Mouse (Mus musculus): ENCODE results near the gene Tmc7. TPM values are rescaled to one million over a fixed set of nuclear protein-coding genes. Genes with fewer than 3 reads are reported as not detected.

Tmc7 gene
- 1.3 and 1.5 TPM in 2 replicates for polyA plus RNA-seq (2012; rRNA removed)

DNA sequence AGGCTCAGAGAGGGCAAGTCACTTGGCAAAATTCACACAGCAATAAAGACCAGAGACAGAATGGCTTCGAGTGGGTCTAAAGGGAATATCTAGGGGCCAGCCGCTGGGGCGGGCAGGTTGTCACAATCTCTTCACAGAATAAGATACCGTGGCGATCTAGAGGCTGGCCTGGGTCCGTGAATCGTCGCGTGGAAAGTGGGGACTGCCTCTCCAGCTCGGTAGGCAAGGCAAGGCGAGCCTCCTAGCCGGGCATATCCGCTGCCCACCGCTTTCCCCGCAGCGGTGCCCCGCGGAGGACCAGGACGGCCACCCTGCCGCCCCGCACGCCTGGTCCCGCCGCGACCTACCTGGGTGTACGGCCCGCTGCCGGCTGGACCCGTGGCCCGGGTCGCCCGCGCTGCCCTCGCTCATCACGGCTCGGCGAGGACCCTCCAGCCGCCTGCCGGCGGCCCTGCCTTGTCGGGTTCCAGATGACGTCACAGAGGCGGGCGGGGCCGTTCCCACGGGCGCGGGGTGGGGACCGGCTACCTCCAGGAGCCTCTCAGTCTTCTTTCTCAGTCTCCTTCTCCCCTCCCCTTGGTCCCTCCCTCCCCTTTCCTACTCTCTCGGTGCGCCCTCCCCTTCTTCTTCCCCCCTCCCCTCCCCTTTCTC lies at the start of gene Tmc7:
Tmc7 (minus strand) TSS at position 480 of the 651 bp plus-strand sequence.
- DNase-seq, result peak; percentile 73
- no peak for TF ChIP-seq CTCF (IDR thresholded peaks at IDR 0.05; ENCODE audit: insufficient read depth, low read length)
- TF ChIP-seq POLR2A (IDR thresholded peaks at IDR 0.05; ENCODE audit: borderline replicate concordance, extremely low read depth, low read depth, low read length), result no peak
- peak within 1 kb of the TSS; percentile 56 for H3K4me3 ChIP-seq (replicated peaks; ENCODE audit: extremely low read depth, low read depth, low read length)
- no peaks in the 10 kb centered on the region for H3K4me1 ChIP-seq (ENCODE audit: control insufficient read depth, insufficient read depth, low read length)
- 1% methylated on average over 50 of the region's 51 CpGs for WGBS

DNA sequence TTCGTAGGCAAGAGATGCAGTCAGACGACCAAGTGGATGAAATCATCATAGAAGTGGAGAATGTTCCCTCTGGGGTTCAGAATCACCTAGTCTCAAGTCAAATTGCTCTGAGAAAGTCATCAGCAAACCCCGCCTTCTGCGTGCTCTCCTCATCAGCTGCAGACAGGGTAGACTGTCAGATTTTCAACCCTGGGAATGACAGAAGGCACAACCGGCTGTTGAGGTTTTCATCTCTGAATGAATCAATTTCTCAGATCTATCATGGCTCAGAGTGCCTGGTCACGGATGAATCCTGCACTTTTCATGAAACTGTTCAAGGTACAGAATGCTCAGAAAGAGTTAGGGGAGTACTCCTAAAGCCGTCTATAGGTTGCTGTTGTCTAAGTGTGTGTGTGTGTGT lies 49.4 kb upstream of the Tmc7 start:
- no peak for DNase-seq
- TF ChIP-seq POLR2A (IDR thresholded peaks at IDR 0.05; ENCODE audit: borderline replicate concordance, extremely low read depth, low read depth, low read length) (no peak), CTCF (IDR thresholded peaks at IDR 0.05; ENCODE audit: insufficient read depth, low read length) (no peak)
- Histone ChIP-seq H3K4me3 (replicated peaks; ENCODE audit: extremely low read depth, low read depth, low read length) (no peak overlapping the region), H3K4me1 (ENCODE audit: control insufficient read depth, insufficient read depth, low read length) (no peaks in the 10 kb centered on the region)
- WGBS, result 80% methylated on average over 7 of the region's 7 CpGs

DNA sequence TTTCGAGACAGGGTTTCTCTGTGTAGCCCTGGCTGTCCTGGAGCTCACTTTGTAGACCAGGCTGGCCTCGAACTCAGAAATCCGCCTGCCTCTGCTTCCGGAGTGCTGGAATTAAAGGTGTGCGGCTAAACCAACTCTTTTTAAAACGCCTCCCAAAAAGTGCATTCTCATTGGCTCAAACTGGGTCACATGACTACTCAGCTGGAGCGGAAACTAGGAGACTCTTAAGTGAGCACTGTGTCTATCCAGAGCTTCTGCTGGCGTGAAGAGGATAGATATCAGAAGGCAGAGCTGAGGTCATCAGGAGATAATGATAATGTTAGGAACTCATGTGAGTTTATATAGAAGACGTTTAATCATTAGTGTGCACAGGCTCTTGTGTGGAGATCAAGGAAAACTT lies 48.6 kb upstream of the Tmc7 start:
- H3K4me3 ChIP-seq (replicated peaks; ENCODE audit: extremely low read depth, low read depth, low read length), result no peak overlapping the region
- TF ChIP-seq POLR2A (IDR thresholded peaks at IDR 0.05; ENCODE audit: borderline replicate concordance, extremely low read depth, low read depth, low read length) (no peak), CTCF (IDR thresholded peaks at IDR 0.05; ENCODE audit: insufficient read depth, low read length) (no peak)
- no peak for DNase-seq
- 74% methylated on average over 9 of the region's 9 CpGs for WGBS
- no peaks in the 10 kb centered on the region for H3K4me1 ChIP-seq (ENCODE audit: control insufficient read depth, insufficient read depth, low read length)

DNA sequence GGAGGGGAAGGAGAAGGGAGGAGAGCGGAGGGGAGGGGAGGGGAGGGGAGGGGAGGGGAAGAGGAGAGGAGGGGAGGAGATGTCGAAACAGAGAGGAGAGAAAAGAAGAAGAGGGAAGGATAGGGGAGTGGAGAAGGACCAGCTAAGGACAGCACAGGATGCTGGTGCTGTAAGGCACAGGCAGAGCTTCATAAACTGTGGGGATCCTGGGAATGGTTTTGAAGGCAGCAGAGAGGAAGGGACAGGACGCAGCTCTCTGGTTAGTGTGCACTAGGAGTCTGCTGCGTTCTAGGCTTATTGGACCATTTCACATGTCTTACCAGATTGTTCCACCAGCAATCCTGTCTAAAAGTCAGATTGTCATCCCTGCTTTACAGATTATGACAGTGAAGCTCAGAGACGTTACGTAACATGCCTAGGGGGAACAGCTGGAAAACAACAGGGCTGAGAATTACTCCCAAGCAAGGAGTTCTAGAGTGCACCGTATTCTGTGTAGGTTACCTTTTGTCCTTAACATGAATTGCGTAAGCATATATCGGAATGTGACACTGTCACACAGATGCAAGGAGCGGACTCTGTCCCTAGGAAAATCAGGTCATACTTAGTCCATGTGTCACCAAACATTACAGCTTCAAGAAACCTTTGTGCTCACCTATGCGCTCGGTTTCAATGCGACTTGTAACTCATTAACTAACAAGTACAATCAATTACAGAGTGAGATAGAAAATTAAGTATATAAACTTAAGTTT lies 43.2 kb upstream of the Tmc7 start:
- H3K4me1 ChIP-seq (ENCODE audit: control insufficient read depth, insufficient read depth, low read length), result no peaks in the 10 kb centered on the region
- TF ChIP-seq POLR2A (IDR thresholded peaks at IDR 0.05; ENCODE audit: borderline replicate concordance, extremely low read depth, low read depth, low read length) (no peak), CTCF (IDR thresholded peaks at IDR 0.05; ENCODE audit: insufficient read depth, low read length) (no peak)
- DNase-seq, result no peak
- 73% methylated on average over 12 of the region's 13 CpGs for WGBS
- H3K4me3 ChIP-seq (replicated peaks; ENCODE audit: extremely low read depth, low read depth, low read length), result no peak overlapping the region

DNA sequence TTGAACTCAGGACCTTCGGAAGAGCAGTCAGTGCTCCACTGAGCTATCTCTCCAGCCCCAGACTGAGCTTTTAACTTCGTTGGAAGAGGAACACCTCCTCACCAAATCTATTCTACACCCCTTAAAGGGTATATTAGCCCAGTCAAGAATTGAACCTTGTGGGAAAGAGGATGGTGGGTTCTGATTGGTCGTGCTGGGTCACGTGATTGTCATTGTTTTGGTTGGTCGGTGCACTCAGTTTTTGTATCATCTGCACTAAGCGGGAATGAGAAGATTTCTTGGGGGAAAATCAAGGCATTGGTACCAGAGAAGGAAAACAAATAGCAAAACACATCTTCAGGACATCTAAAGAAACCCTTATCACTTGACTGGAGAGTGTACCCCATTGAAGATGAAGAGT lies 36.6 kb upstream of the Tmc7 start:
- WGBS, result 77% methylated on average over 6 of the region's 6 CpGs
- Histone ChIP-seq H3K4me1 (ENCODE audit: control insufficient read depth, insufficient read depth, low read length) (no peaks in the 10 kb centered on the region), H3K4me3 (replicated peaks; ENCODE audit: extremely low read depth, low read depth, low read length) (no peak overlapping the region)
- TF ChIP-seq POLR2A (IDR thresholded peaks at IDR 0.05; ENCODE audit: borderline replicate concordance, extremely low read depth, low read depth, low read length), result no peak
- no peak for TF ChIP-seq CTCF (IDR thresholded peaks at IDR 0.05; ENCODE audit: insufficient read depth, low read length)
- no peak for DNase-seq

DNA sequence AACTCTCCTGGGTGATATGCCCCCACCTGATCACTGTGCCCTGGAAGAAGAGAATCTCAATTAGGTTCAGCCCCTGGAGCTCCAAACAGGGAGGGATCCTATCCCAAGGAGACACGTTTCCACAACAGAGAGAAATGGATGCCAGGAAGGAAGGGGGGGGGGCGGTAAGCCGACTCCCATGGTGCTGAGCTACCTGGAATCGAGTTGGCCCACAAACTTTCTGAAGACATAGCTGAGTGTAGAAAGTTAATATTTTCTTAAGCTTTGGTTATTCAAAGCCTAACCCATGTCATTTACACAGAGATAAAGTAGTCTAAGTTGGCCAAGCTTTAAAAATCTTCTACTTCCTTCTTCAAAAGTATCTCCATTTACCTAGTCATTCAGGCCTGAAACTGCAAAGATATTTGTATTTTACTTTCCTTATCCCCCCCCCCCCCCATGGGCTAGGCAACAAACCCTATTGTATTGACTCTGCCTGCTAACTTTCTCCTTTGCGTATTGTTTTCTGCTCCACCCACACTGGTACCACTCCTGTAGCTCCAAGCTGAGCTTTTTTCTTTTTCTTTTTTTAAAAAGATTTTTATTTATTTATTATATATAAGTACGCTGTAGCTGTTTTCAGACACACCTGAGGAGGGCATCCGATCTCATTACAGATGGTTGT lies 35.8 kb upstream of the Tmc7 start:
- no peak for TF ChIP-seq CTCF (IDR thresholded peaks at IDR 0.05; ENCODE audit: insufficient read depth, low read length)
- no peak for TF ChIP-seq POLR2A (IDR thresholded peaks at IDR 0.05; ENCODE audit: borderline replicate concordance, extremely low read depth, low read depth, low read length)
- no peak overlapping the region for H3K4me3 ChIP-seq (replicated peaks; ENCODE audit: extremely low read depth, low read depth, low read length)
- DNase-seq, result no peak
- 82% methylated on average over 7 of the region's 7 CpGs for WGBS
- H3K4me1 ChIP-seq (ENCODE audit: control insufficient read depth, insufficient read depth, low read length), result no peaks in the 10 kb centered on the region

DNA sequence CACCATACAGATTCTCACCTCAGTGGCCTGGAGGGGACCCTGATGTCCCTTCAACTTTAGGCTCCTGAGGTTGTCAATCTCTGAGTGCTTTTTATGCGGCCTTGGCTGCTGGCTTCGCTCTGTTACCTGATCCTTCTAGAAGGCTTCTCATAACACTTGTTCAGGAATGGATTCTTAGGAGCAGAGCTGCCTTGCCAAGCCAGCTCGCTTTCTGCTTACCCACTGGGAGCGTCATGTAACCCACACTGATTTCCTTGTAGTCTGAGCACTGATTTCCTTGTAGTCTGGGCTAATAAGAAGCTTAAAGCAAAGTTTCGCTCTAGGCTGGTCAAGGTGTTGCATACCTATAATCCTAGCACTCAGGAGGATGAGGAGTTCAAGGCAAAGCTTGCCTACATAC lies 33.6 kb upstream of the Tmc7 start:
- 77% methylated on average over 5 of the region's 5 CpGs for WGBS
- no peak for DNase-seq
- Histone ChIP-seq H3K4me1 (ENCODE audit: control insufficient read depth, insufficient read depth, low read length) (no peaks in the 10 kb centered on the region), H3K4me3 (replicated peaks; ENCODE audit: extremely low read depth, low read depth, low read length) (no peak overlapping the region)
- no peak for TF ChIP-seq POLR2A (IDR thresholded peaks at IDR 0.05; ENCODE audit: borderline replicate concordance, extremely low read depth, low read depth, low read length)
- TF ChIP-seq CTCF (IDR thresholded peaks at IDR 0.05; ENCODE audit: insufficient read depth, low read length), result no peak

DNA sequence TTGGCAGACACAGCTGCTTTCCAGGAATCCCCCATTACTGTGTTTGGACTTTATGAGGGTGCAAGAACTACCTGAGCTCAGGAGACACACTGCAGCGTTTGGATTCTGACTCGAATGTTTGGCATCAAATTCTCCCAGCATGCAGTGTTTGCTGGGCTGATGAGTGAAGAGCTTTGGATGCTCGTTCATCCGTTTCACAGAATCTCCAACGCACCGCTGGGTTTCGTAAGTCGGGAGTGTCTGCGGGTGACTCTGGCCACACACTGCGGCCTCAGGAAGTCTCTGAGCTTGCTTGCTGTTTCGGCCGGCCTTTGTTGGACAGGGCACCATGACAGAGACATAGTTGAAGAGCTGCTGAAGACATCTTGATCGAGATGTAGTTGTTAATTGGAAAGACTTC lies 29.5 kb upstream of the Tmc7 start:
- 54% methylated on average over 13 of the region's 13 CpGs for WGBS
- DNase-seq, result no peak
- Histone ChIP-seq H3K4me1 (ENCODE audit: control insufficient read depth, insufficient read depth, low read length) (no peaks in the 10 kb centered on the region), H3K4me3 (replicated peaks; ENCODE audit: extremely low read depth, low read depth, low read length) (no peak overlapping the region)
- no peak for TF ChIP-seq CTCF (IDR thresholded peaks at IDR 0.05; ENCODE audit: insufficient read depth, low read length)
- TF ChIP-seq POLR2A (IDR thresholded peaks at IDR 0.05; ENCODE audit: borderline replicate concordance, extremely low read depth, low read depth, low read length), result no peak

DNA sequence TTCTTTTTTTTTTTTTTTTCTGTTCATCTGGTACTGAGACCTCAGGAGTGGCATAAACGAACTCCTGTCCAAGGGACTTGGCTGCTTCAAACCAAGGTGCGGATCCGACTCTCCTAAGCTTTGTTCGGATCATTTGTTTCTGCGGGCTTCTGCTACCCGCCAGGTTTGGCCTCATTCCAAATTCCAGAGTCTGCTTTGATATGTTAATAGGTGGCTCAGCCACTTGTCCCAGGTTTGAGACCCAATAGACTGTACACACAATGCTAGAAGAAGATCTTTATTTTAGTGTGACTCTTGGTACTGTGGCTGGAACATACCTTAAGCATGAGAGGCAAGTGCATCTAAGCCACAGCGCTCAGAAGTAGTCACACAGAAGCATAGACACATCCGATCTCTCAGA lies 27.4 kb upstream of the Tmc7 start:
- DNase-seq, result no peak
- WGBS, result 53% methylated on average over 8 of the region's 8 CpGs
- H3K4me3 ChIP-seq (replicated peaks; ENCODE audit: extremely low read depth, low read depth, low read length), result no peak overlapping the region
- TF ChIP-seq CTCF (IDR thresholded peaks at IDR 0.05; ENCODE audit: insufficient read depth, low read length), result no peak
- no peaks in the 10 kb centered on the region for H3K4me1 ChIP-seq (ENCODE audit: control insufficient read depth, insufficient read depth, low read length)
